Mouse (Mus musculus): ENCODE measurements around the gene Slc23a2. TPM values are rescaled to one million over a fixed set of nuclear protein-coding genes. Genes with fewer than 3 reads are reported as not detected.

Gene Slc23a2
- total RNA-seq, 2 experiments from 2014 or later, result 5.5 to 9.3 TPM

GRCm38 (mm10) chr2:132139099-132139498 lies 5.8 kb downstream of the Slc23a2 start:
- ATAC-seq (replicated peaks; ENCODE audit: low FRiP score, low TSS enrichment, poor library complexity, severe bottlenecking), result no peak

GRCm38 (mm10) chr2:132135876-132136637 lies 8.9 kb downstream of the Slc23a2 start:
- no peak for ATAC-seq (replicated peaks; ENCODE audit: low FRiP score, low TSS enrichment, poor library complexity, severe bottlenecking)

- no peak for ATAC-seq (replicated peaks; ENCODE audit: low FRiP score, low TSS enrichment, poor library complexity, severe bottlenecking)
Measured at GRCm38 (mm10) chr2:132134758-132135157, 10.2 kb downstream of the Slc23a2 start.

- ATAC-seq (replicated peaks; ENCODE audit: low FRiP score, low TSS enrichment, poor library complexity, severe bottlenecking), result no peak
Measured at GRCm38 (mm10) chr2:132133436-132133835, 11.5 kb downstream of the Slc23a2 start.

GRCm38 (mm10) chr2:132131266-132131665 lies 13.6 kb downstream of the Slc23a2 start:
- peak; percentile 98 for ATAC-seq (replicated peaks; ENCODE audit: low FRiP score, low TSS enrichment, poor library complexity, severe bottlenecking)

GRCm38 (mm10) chr2:132129980-132130379 lies 14.9 kb downstream of the Slc23a2 start:
- ATAC-seq (replicated peaks; ENCODE audit: low FRiP score, low TSS enrichment, poor library complexity, severe bottlenecking), result no peak

GRCm38 (mm10) chr2:132129247-132129646 lies 15.7 kb downstream of the Slc23a2 start:
- no peak for ATAC-seq (replicated peaks; ENCODE audit: low FRiP score, low TSS enrichment, poor library complexity, severe bottlenecking)

- ATAC-seq (replicated peaks; ENCODE audit: low FRiP score, low TSS enrichment, poor library complexity, severe bottlenecking), result no peak
Measured at GRCm38 (mm10) chr2:132127904-132128303, 17.0 kb downstream of the Slc23a2 start.

- no peak for ATAC-seq (replicated peaks; ENCODE audit: low FRiP score, low TSS enrichment, poor library complexity, severe bottlenecking)
Measured at GRCm38 (mm10) chr2:132126292-132126691, 18.6 kb downstream of the Slc23a2 start.

GRCm38 (mm10) chr2:132123063-132123462 lies 21.8 kb downstream of the Slc23a2 start:
- no peak for ATAC-seq (replicated peaks; ENCODE audit: low FRiP score, low TSS enrichment, poor library complexity, severe bottlenecking)

GRCm38 (mm10) chr2:132121050-132121449 lies 23.9 kb downstream of the Slc23a2 start:
- ATAC-seq (replicated peaks; ENCODE audit: low FRiP score, low TSS enrichment, poor library complexity, severe bottlenecking), result no peak

GRCm38 (mm10) chr2:132118646-132119045 lies 26.3 kb downstream of the Slc23a2 start:
- no peak for ATAC-seq (replicated peaks; ENCODE audit: low FRiP score, low TSS enrichment, poor library complexity, severe bottlenecking)

GRCm38 (mm10) chr2:132115936-132116335 lies 29.0 kb downstream of the Slc23a2 start:
- ATAC-seq (replicated peaks; ENCODE audit: low FRiP score, low TSS enrichment, poor library complexity, severe bottlenecking), result no peak

GRCm38 (mm10) chr2:132115344-132115743 lies 29.6 kb downstream of the Slc23a2 start:
- ATAC-seq (replicated peaks; ENCODE audit: low FRiP score, low TSS enrichment, poor library complexity, severe bottlenecking), result no peak

GRCm38 (mm10) chr2:132113962-132114759 lies 30.7 kb downstream of the Slc23a2 start:
- peak; percentile 54 for ATAC-seq (replicated peaks; ENCODE audit: low FRiP score, low TSS enrichment, poor library complexity, severe bottlenecking)

GRCm38 (mm10) chr2:132112319-132112718 lies 32.6 kb downstream of the Slc23a2 start:
- no peak for ATAC-seq (replicated peaks; ENCODE audit: low FRiP score, low TSS enrichment, poor library complexity, severe bottlenecking)

GRCm38 (mm10) chr2:132111905-132112304 lies 33.0 kb downstream of the Slc23a2 start:
- no peak for ATAC-seq (replicated peaks; ENCODE audit: low FRiP score, low TSS enrichment, poor library complexity, severe bottlenecking)

GRCm38 (mm10) chr2:132111266-132111665 lies 33.6 kb downstream of the Slc23a2 start:
- peak; percentile 93 for ATAC-seq (replicated peaks; ENCODE audit: low FRiP score, low TSS enrichment, poor library complexity, severe bottlenecking)

- ATAC-seq (replicated peaks; ENCODE audit: low FRiP score, low TSS enrichment, poor library complexity, severe bottlenecking), result peak; percentile 25; the same call in 1 of the 2 replicates
Measured at GRCm38 (mm10) chr2:132110702-132111101, 34.2 kb downstream of the Slc23a2 start.

GRCm38 (mm10) chr2:132108988-132109387 lies 35.9 kb downstream of the Slc23a2 start:
- ATAC-seq (replicated peaks; ENCODE audit: low FRiP score, low TSS enrichment, poor library complexity, severe bottlenecking), result no peak

GRCm38 (mm10) chr2:132107611-132108010 lies 37.3 kb downstream of the Slc23a2 start:
- no peak for ATAC-seq (replicated peaks; ENCODE audit: low FRiP score, low TSS enrichment, poor library complexity, severe bottlenecking)
